Mouse (Mus musculus): ENCODE measurements around the gene Stpg3.

DNA sequence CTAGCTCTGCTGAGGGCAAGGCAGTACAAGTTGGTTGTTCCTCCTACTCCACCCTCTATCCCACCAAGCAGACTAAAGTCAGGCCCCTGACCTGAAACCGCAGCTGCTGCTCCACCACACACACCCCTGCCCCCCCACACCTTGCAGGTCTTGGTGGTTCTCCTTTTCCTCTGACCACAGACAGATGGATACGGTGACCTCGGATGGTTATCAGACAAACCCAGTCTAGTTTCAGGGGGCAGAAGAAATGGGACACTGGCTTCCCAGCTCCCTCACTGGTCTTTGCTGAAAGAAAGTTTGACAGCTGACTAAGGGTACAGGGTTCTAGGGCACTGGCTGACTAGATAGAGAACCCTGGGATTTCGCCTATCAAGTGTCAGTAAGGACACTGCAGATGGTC is 19.0 kb upstream of the Stpg3 start:
- TF ChIP-seq CTCF (IDR thresholded peaks at IDR 0.05; ENCODE audit: borderline replicate concordance, control insufficient read depth, extremely low read depth, insufficient read depth, low read length, poor library complexity) = no peak
- no peak for TF ChIP-seq POLR2A (IDR thresholded peaks at IDR 0.05; ENCODE audit: control insufficient read depth, extremely low read depth, insufficient read depth, low read length, poor library complexity)

All from thymus, adult 2 months (tissue).